Mouse (Mus musculus): ENCODE results near the gene Cd8a.

DNA sequence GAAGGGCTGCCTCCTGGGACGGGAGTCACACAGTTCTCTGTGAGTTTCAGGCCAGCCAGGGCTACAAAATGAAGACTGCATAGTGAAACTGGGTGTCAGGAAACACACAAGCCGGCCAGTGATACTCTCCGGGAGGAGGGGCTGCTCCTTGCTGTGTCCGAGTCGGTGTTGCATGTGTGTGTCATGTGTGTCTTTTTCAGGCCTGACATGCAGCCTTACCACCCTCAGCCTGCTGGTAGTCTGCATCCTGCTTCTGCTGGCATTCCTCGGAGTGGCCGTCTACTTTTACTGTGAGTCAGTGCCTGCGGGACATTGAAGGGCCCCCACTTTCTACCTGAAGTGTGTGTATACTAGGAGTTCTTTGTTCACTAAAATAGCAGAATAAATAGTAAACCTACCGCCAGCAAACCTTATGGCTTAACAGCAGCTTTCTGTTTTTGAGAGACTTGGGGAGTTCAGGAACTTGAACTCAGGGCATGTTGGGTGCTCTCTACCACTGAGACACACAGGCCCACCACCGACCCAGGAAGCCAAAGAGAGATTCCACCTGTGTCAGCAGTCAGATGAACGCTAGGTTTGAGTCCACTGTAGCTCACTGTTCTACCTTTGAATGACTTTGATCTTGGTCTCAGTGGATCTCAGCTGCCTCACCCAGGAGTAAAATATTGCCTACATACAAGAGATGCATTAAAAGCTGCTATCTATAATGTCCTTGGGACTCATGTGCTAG lies 40.8 kb upstream of the Cd8a start:
- TF ChIP-seq GATA1 (IDR thresholded peaks at IDR 0.05; ENCODE audit: borderline replicate concordance, low read length) (no peak), FLI1 (IDR thresholded peaks at IDR 0.05; ENCODE audit: low read length) (no peak)

Data from megakaryocyte, embryonic 14.5 days (primary cell).